In genomic region chr3:55780120-55781070, GRCm38 (mm10) we compare ENCODE assay signal across 8 mouse cellular contexts. TPM values are rescaled to one million over a fixed set of nuclear protein-coding genes. Genes with fewer than 3 reads are reported as not detected.
DNase-seq lines count a peak whose midpoint lies in the region; ATAC-seq lines count a peak whose summit lies in the region.
"Had no signal": no experiment of that assay in that cellular context is flagged by ENCODE, and none has a peak within 500 bp of the region (broad histone marks: within the 10 kb centered on the region; RNA-seq: fewer than 3 reads in every experiment).

No protein-coding gene starts in this region.

- DNase-seq in right cerebral cortex, postnatal 4 days, result peak; percentile 20
- DNase-seq in right cerebral cortex, postnatal 36 days (ENCODE audit: low spot score in 2 of 2), result no peak
- peak; percentile 79 for DNase-seq in embryo, embryonic 10 days (ENCODE audit: low spot score)
- DNase-seq in liver, embryonic 13.5 days, result no peak
- peak; percentile 37 for DNase-seq in testis, postnatal 14 days (ENCODE audit: low spot score)
- DNase-seq in frontal cortex, postnatal 14 days (ENCODE audit: low spot score in 2 of 2), result no peak

- H3K9me3 ChIP-seq in liver, embryonic 13.5 days (replicated peaks), result no peaks in the 10 kb centered on the region

- H3K27ac ChIP-seq in liver, embryonic 13.5 days, result no peak overlapping the region

- no peak overlapping the region for H3K4me3 ChIP-seq in liver, embryonic 13.5 days (replicated peaks)

- H3K36me3 ChIP-seq in liver, embryonic 13.5 days, result no peaks in the 10 kb centered on the region

- WGBS in liver, embryonic 13.5 days (ENCODE audit: insufficient replicate concordance), result 4% methylated on average over 53 of the region's 53 CpGs

- H3K4me1 ChIP-seq in liver, embryonic 13.5 days (replicated peaks), result peaks cover 22% of the 10 kb centered on the region

- peak overlapping the region; percentile 28; the same call in 1 of the 2 replicates for H3K4me2 ChIP-seq in liver, embryonic 13.5 days

- H3K27me3 ChIP-seq in liver, embryonic 13.5 days, result peaks cover 69% of the 10 kb centered on the region

- peak; percentile 36 for ATAC-seq in granulocyte monocyte progenitor cell, adult 5-6 weeks (replicated peaks; ENCODE audit: poor library complexity, severe bottlenecking)
- no peak for ATAC-seq in liver, embryonic 13.5 days (ENCODE audit: low read depth)

- H3K9ac ChIP-seq in liver, embryonic 13.5 days, result no peak overlapping the region

RNA-seq across cellular contexts. Expression of gene Mab21l1, which starts 1.9 kb away (rescaled TPM):
- not detected in 2 replicates for total RNA-seq in granulocyte monocyte progenitor cell, adult 5-6 weeks (2014; fragmentation: Nextera tagmentation)
- total RNA-seq in granulocyte monocyte progenitor cell, adult 5-6 weeks (2017), result 0.10 TPM in 1 of 2 replicates, not detected in the other
- polyA plus RNA-seq in liver, embryonic 13.5 days (2015; fragmentation: Nextera tagmentation; extraction: Ambion mirVana), result 0.22 and 0.25 TPM in 2 replicates
- total RNA-seq: common myeloid progenitor, adult 5-6 weeks had no signal

Comparison
In these comparisons a context has a peak if more than half of its experiments do, and no peak if none do; other contexts are left out.
1. DNase-seq: peak in right cerebral cortex, postnatal 4 days (single experiment), embryo, embryonic 10 days (single experiment) and testis, postnatal 14 days (single experiment); none in right cerebral cortex, postnatal 36 days (0 of 2), liver, embryonic 13.5 days (single experiment) and frontal cortex, postnatal 14 days (0 of 2).